Mouse (Mus musculus) limb, embryonic 15.5 days (tissue): Measurements from ENCODE around the gene Wdr43. TPM values are rescaled to one million over a fixed set of nuclear protein-coding genes. Genes with fewer than 3 reads are reported as not detected.

Experiments used
- ATAC-seq: fragments of 200-750 bp; cut with Nextera tagmentation; 2 replicates; pipeline ENCODE4 v1.8.0; 2017; ENCODE audit warnings: low read depth, moderate TSS enrichment; ENCODE audit not compliant: insufficient number of reproducible peaks, low FRiP score, low TSS enrichment
- H3K27ac ChIP-seq: fragments of 300-500 bp; sonication (generic); 2 replicates; pipeline ENCODE4 v1.5.1; 2015; ENCODE audit warnings: moderate library complexity, mild to moderate bottlenecking, inconsistent platforms
- H3K27me3 ChIP-seq: fragments of 300-500 bp; sonication (generic); 2 replicates; pipeline ENCODE4 v1.6.1; 2015; ENCODE audit warnings: inconsistent platforms
- H3K36me3 ChIP-seq: fragments of 300-500 bp; sonication (generic); 2 replicates; pipeline ENCODE4 v1.6.1; 2015; ENCODE audit warnings: inconsistent platforms
- H3K4me1 ChIP-seq: fragments of 300-500 bp; sonication (generic); 2 replicates; pipeline ENCODE4 v1.6.1; 2015; ENCODE audit warnings: inconsistent platforms
- H3K4me2 ChIP-seq: fragments of 300-500 bp; sonication (generic); 2 replicates; pipeline ENCODE4 v1.6.1; 2015; ENCODE audit warnings: mild to moderate bottlenecking, inconsistent platforms
- H3K4me3 ChIP-seq: fragments of 300-500 bp; sonication (generic); 2 replicates; pipeline ENCODE4 v1.5.1; 2015; ENCODE audit warnings: mild to moderate bottlenecking, inconsistent platforms
- H3K9ac ChIP-seq: fragments of 300-500 bp; sonication (generic); 2 replicates; pipeline ENCODE4 v1.6.1; 2015; ENCODE audit warnings: inconsistent platforms
- H3K9me3 ChIP-seq: fragments of 300-500 bp; sonication (generic); 2 replicates; pipeline ENCODE4 v1.6.1; 2016; ENCODE audit warnings: inconsistent platforms
- WGBS: fragments of 180-500 bp; shearing (Covaris S2); methylation state at CpG from one replicate; pipeline ENCODE4 v1.1.7; 2015; 5-methylcytosine and 5-hydroxymethylcytosine counted together
- polyA plus RNA-seq: library from polyadenylated mRNA; unstranded; fragments of >200 nt; fragmentation: Nextera tagmentation; extraction: Ambion mirVana; gene quantifications from 2 replicates; pipeline ENCODE4 v1.2.1, GENCODE M21; 2015

The Wdr43 gene
- polyA plus RNA-seq = 68.8 and 70.1 TPM in 2 replicates

DNA sequence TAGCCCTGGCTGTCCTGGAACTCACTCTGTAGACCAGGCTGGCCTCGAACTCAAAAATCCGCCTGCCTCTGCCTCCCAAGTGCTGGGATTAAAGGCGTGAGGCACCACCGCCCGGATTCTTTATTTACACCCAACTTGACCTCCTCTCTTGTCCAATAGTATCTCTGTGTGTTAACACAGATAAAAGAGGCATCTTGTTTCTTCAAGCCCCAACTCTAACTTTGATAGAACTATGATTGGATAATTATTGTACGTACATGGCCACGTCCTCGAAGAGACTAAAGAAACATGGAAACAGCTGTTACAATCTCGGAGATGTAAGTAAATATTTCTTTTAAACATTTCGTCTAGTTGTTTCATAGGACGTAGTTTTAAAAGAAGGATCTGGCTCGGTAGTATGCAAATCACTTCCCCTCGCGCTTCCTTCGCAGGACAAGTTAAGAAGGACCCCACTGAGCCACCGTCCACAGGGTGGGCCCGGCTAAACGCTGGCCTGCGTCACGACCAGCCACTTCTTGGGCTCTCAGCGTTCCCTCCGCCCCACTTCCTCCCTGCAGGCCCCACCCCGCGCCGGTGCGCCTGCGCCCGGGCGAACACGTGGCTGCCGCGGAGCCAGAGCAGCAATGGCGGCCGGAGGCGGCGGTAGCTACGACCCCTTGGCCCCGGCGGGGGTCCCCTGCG is at the start of gene Wdr43:
Gene Wdr43, plus strand, starts transcription at position 258 of the 681 bp plus-strand sequence.
- H3K36me3 ChIP-seq = peaks cover 8% of the 10 kb centered on the region
- H3K27me3 ChIP-seq = no peaks in the 10 kb centered on the region
- H3K4me1 ChIP-seq = peaks cover 16% of the 10 kb centered on the region; the same call in 1 of the 2 replicates
- no peaks in the 10 kb centered on the region for H3K9me3 ChIP-seq
- peak within 1 kb of the TSS; percentile 61 for H3K4me2 ChIP-seq
- peak within 1 kb of the TSS; percentile 89 for H3K9ac ChIP-seq
- ATAC-seq = peak; percentile 100
- peak within 1 kb of the TSS; percentile 65 for H3K27ac ChIP-seq
- H3K4me3 ChIP-seq = peak within 1 kb of the TSS; percentile 99
- 4% methylated on average over 40 of the region's 40 CpGs for WGBS

- H3K4me3 ChIP-seq = no peak overlapping the region
- H3K27ac ChIP-seq = no peak overlapping the region
- H3K9ac ChIP-seq = no peak overlapping the region
- no peaks in the 10 kb centered on the region for H3K36me3 ChIP-seq
- no peaks in the 10 kb centered on the region for H3K9me3 ChIP-seq
- H3K4me2 ChIP-seq = no peak overlapping the region
- no peak for ATAC-seq
- no peaks in the 10 kb centered on the region for H3K27me3 ChIP-seq
- no peaks in the 10 kb centered on the region for H3K4me1 ChIP-seq
- WGBS = 84% methylated on average over 1 of the region's 1 CpGs
These were observed 36.5 kb upstream of the Wdr43 start for GRCm38 (mm10) chr17:71579176-71579705.

DNA sequence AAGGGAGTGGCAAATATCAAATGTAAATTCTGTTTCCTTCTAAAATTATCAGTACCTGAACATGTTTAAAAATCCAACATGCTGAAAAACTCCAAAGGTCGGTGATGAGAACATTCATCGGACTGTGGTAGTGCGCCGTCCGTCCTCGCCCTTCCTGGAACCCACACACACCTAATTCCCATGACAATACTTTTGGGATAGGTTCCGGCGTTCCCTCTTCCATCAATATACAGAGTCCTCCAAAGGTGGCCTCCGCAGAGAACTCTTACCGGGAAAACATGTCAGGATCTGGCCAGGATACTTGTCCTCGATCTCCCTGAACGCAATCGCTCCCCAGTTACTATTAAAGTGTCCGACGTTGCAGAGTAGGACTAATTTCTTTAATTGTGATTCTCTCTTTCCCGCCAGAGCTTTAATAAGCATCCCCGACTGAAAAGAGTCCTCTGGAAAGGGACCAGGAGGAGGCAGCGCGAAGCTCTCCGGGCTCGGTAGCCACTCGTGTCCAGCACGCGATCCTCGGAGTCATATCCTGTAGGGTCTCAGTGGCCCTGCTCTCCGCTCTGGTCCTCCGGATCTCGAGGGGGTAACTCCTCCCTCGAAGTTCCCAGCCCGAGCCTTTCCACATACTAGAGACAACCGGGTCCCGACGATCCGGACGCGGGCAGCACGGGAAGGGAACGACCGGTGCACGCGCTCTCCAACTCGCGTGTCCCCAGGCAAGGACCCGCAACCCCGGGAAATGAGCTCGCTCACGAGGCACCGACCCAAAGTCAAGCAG is 17.6 kb upstream of the Wdr43 start:
- Histone ChIP-seq H3K9ac (peak overlapping the region; percentile 63), H3K27ac (peak overlapping the region; percentile 72), H3K4me3 (peak overlapping the region; percentile 73), H3K4me1 (peaks cover 13% of the 10 kb centered on the region; the same call in 1 of the 2 replicates), H3K36me3 (no peaks in the 10 kb centered on the region), H3K9me3 (no peaks in the 10 kb centered on the region), H3K27me3 (no peaks in the 10 kb centered on the region), H3K4me2 (peak overlapping the region; percentile 88)
- WGBS = 1% methylated on average over 48 of the region's 48 CpGs
- peak; percentile 61; the same call in 1 of the 2 replicates for ATAC-seq

GRCm38 (mm10) chr17:71598659-71599554 is 16.8 kb upstream of the Wdr43 start:
- H3K27ac ChIP-seq = peak overlapping the region; percentile 72
- 7% methylated on average over 42 of the region's 42 CpGs for WGBS

GRCm38 (mm10) chr17:71616319-71617032 is 781 bp downstream of the Wdr43 start:
- Histone ChIP-seq H3K4me3 (peak overlapping the region; percentile 99), H3K4me2 (peak overlapping the region; percentile 61), H3K36me3 (peaks cover 8% of the 10 kb centered on the region), H3K27ac (peak overlapping the region; percentile 65), H3K9me3 (no peaks in the 10 kb centered on the region), H3K9ac (peak overlapping the region; percentile 89), H3K27me3 (no peaks in the 10 kb centered on the region), H3K4me1 (peaks cover 16% of the 10 kb centered on the region; the same call in 1 of the 2 replicates)
- under 1% methylated on average over 64 of the region's 73 CpGs for WGBS
- ATAC-seq = peak; percentile 59

More at GRCm38 (mm10) chr17:71598659-71599554, 16.8 kb upstream of the Wdr43 start:
- Histone ChIP-seq H3K4me3 (peak overlapping the region; percentile 73), H3K9ac (peak overlapping the region; percentile 63), H3K4me2 (peak overlapping the region; percentile 88), H3K27me3 (no peaks in the 10 kb centered on the region), H3K9me3 (no peaks in the 10 kb centered on the region), H3K36me3 (no peaks in the 10 kb centered on the region), H3K4me1 (peaks cover 13% of the 10 kb centered on the region; the same call in 1 of the 2 replicates)
- ATAC-seq = peak; percentile 89

DNA sequence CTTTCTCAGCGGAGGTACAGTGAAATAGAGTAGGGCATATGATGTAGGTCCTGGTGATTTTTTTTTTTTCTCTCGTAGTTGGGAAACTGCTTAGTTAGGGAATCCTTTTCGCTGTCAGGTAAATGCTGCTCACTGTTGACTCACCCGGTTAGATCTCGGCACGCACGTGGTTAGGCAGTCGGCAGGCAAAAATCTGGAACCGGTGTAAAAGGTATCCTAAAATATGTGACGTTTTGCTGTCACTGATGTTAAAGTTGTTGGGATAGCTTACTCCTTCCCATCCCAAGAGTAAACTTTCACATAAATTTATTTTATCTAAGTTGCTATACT is 1.3 kb downstream of the Wdr43 start:
- Histone ChIP-seq H3K9ac (peak overlapping the region; percentile 89), H3K27me3 (no peaks in the 10 kb centered on the region), H3K4me2 (peak overlapping the region; percentile 61), H3K4me3 (peak overlapping the region; percentile 99), H3K9me3 (no peaks in the 10 kb centered on the region), H3K36me3 (peaks cover 8% of the 10 kb centered on the region), H3K27ac (no peak overlapping the region), H3K4me1 (peaks cover 16% of the 10 kb centered on the region; the same call in 1 of the 2 replicates)
- under 1% methylated on average over 10 of the region's 10 CpGs for WGBS
- no peak for ATAC-seq

GRCm38 (mm10) chr17:71617974-71618373 is 2.3 kb downstream of the Wdr43 start:
- Histone ChIP-seq H3K36me3 (peaks cover 8% of the 10 kb centered on the region), H3K4me3 (no peak overlapping the region), H3K4me2 (peak overlapping the region; percentile 61; the same call in 1 of the 2 replicates), H3K27me3 (no peaks in the 10 kb centered on the region), H3K27ac (no peak overlapping the region), H3K4me1 (peaks cover 16% of the 10 kb centered on the region; the same call in 1 of the 2 replicates), H3K9me3 (no peaks in the 10 kb centered on the region), H3K9ac (no peak overlapping the region)
- 70% methylated on average over 4 of the region's 4 CpGs for WGBS
- no peak for ATAC-seq

DNA sequence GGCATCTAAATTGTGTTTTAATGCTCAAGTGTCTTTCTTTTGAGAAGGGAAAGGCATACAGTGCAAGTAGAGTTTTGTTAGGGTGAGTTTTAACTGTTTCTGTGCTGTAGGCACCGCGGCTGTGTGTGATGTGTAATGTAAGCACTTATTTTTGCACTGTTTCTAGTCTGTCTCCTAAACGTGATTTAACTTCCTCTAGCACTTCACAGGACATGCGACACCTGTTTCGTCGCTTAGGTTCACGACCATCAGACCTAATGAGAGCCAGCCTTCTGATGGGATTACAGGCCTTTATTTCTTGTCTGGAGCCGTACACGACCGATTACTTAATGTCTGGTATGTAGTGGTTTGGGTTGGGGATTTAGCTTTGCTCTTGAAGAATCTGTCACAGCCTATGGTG is 16.1 kb downstream of the Wdr43 start:
- no peak for ATAC-seq
- 63% methylated on average over 10 of the region's 10 CpGs for WGBS
- no peaks in the 10 kb centered on the region for H3K4me1 ChIP-seq
- H3K9ac ChIP-seq = no peak overlapping the region
- no peaks in the 10 kb centered on the region for H3K27me3 ChIP-seq
- H3K4me2 ChIP-seq = no peak overlapping the region
- H3K4me3 ChIP-seq = no peak overlapping the region
- H3K9me3 ChIP-seq = no peaks in the 10 kb centered on the region
- H3K27ac ChIP-seq = no peak overlapping the region
- H3K36me3 ChIP-seq = peaks cover 76% of the 10 kb centered on the region

GRCm38 (mm10) chr17:71633350-71633749 is 17.7 kb downstream of the Wdr43 start:
- no peaks in the 10 kb centered on the region for H3K4me1 ChIP-seq

DNA sequence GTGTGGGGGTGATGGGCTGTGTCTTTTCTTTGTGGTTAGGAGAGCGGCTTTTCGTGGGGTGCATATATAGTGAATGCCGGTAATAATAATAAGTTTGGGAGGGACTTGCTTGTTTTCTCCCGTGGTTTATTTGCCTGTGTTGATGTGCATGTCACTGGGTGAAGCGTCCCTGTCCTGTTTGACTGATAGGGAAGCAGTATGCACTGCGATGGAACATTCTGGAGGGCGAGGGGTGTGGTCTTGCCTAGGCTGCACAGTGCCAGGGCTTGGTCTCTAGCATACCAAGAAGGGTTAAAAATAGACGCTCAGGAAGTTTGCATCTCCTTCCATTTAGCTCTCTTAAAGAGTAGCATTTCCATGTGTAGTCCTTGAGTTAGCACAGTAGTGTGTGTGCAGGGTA is 21.1 kb downstream of the Wdr43 start:
- H3K27me3 ChIP-seq = no peaks in the 10 kb centered on the region
- H3K4me1 ChIP-seq = no peaks in the 10 kb centered on the region
- no peak overlapping the region for H3K27ac ChIP-seq
- WGBS = 95% methylated on average over 8 of the region's 8 CpGs
- ATAC-seq = no peak
- peaks cover 81% of the 10 kb centered on the region for H3K36me3 ChIP-seq
- H3K9me3 ChIP-seq = no peaks in the 10 kb centered on the region
- no peak overlapping the region for H3K9ac ChIP-seq
- H3K4me2 ChIP-seq = no peak overlapping the region
- no peak overlapping the region for H3K4me3 ChIP-seq

More at GRCm38 (mm10) chr17:71633350-71633749, 17.7 kb downstream of the Wdr43 start:
- Histone ChIP-seq H3K9me3 (no peaks in the 10 kb centered on the region), H3K27me3 (no peaks in the 10 kb centered on the region), H3K9ac (no peak overlapping the region), H3K27ac (no peak overlapping the region), H3K4me2 (no peak overlapping the region), H3K4me3 (no peak overlapping the region), H3K36me3 (peaks cover 77% of the 10 kb centered on the region)
- 89% methylated on average over 8 of the region's 8 CpGs for WGBS
- ATAC-seq = no peak
